Mouse (Mus musculus) midbrain, embryonic 12.5 days (tissue): ENCODE measurements at regions not wholly inside any gene's neighbourhood (a gene's known extent, or its start where the extent isn't known, plus 50 kb on each side); places are given as distances from the start of the nearest gene placed in this dataset.

Experiments used
- ATAC-seq: fragments of 200-750 bp; cut with Nextera tagmentation; 2 replicates; pipeline ENCODE4 v1.8.0; 2017; ENCODE audit warnings: low read depth, moderate TSS enrichment, moderate library complexity; ENCODE audit not compliant: low FRiP score
- H3K27ac ChIP-seq: fragments of 300-500 bp; sonication (generic); replicated peaks from 2 replicates; pipeline ENCODE4 v1.5.1; 2016; ENCODE audit warnings: mild to moderate bottlenecking
- H3K27me3 ChIP-seq: fragments of 300-500 bp; sonication (generic); 2 replicates; pipeline ENCODE4 v1.6.1; 2016; ENCODE audit warnings: mild to moderate bottlenecking
- H3K36me3 ChIP-seq: fragments of 300-500 bp; sonication (generic); 2 replicates; pipeline ENCODE4 v1.6.1; 2016
- H3K4me1 ChIP-seq: fragments of 300-500 bp; sonication (generic); 2 replicates; pipeline ENCODE4 v1.6.1; 2016
- H3K4me2 ChIP-seq: fragments of 300-500 bp; sonication (generic); replicated peaks from 2 replicates; pipeline ENCODE4 v1.6.1; 2016; ENCODE audit warnings: mild to moderate bottlenecking, moderate library complexity
- H3K4me3 ChIP-seq: fragments of 300-500 bp; sonication (generic); 2 replicates; pipeline ENCODE4 v1.5.1; 2016; ENCODE audit warnings: mild to moderate bottlenecking
- H3K9ac ChIP-seq: fragments of 300-500 bp; sonication (generic); replicated peaks from 2 replicates; pipeline ENCODE4 v1.6.1; 2016; ENCODE audit warnings: mild to moderate bottlenecking, moderate library complexity
- H3K9me3 ChIP-seq: fragments of 300-500 bp; sonication (generic); 2 replicates; pipeline ENCODE4 v1.6.1; 2016; ENCODE audit warnings: mild to moderate bottlenecking
- WGBS: fragments of 180-500 bp; shearing (Covaris S2); methylation state at CpG from one replicate; pipeline ENCODE4 v1.1.7; 2016; 5-methylcytosine and 5-hydroxymethylcytosine counted together

GRCm38 (mm10) chr7:145135971-145136370 is 71.9 kb downstream of the 1810010D01Rik start:
- Histone ChIP-seq H3K27me3 (no peaks in the 10 kb centered on the region), H3K4me1 (peaks cover 8% of the 10 kb centered on the region; the same call in 1 of the 2 replicates), H3K27ac (no peak overlapping the region), H3K9ac (no peak overlapping the region), H3K4me3 (no peak overlapping the region), H3K4me2 (no peak overlapping the region), H3K9me3 (peaks cover 10% of the 10 kb centered on the region; the same call in 1 of the 2 replicates), H3K36me3 (no peaks in the 10 kb centered on the region)
- no peak for ATAC-seq
- WGBS: 23% methylated on average over 5 of the region's 5 CpGs

- H3K4me3 ChIP-seq: no peak overlapping the region
- H3K27me3 ChIP-seq: no peaks in the 10 kb centered on the region
- H3K36me3 ChIP-seq: no peaks in the 10 kb centered on the region
- no peaks in the 10 kb centered on the region for H3K9me3 ChIP-seq
- WGBS: 88% methylated on average over 5 of the region's 5 CpGs
- H3K27ac ChIP-seq: no peak overlapping the region
- H3K4me2 ChIP-seq: no peak overlapping the region
- H3K4me1 ChIP-seq: peaks cover 17% of the 10 kb centered on the region; the same call in 1 of the 2 replicates
- no peak overlapping the region for H3K9ac ChIP-seq
- ATAC-seq: no peak
Measured at GRCm38 (mm10) chr7:145132506-145132905, 75.4 kb downstream of the 1810010D01Rik start.

GRCm38 (mm10) chr7:145131438-145132159 is 76.3 kb downstream of the 1810010D01Rik start:
- H3K9me3 ChIP-seq: no peaks in the 10 kb centered on the region
- 87% methylated on average over 8 of the region's 8 CpGs for WGBS
- H3K36me3 ChIP-seq: no peaks in the 10 kb centered on the region
- H3K27ac ChIP-seq: no peak overlapping the region
- no peaks in the 10 kb centered on the region for H3K27me3 ChIP-seq
- H3K4me2 ChIP-seq: no peak overlapping the region
- no peak overlapping the region for H3K9ac ChIP-seq
- peaks cover 19% of the 10 kb centered on the region for H3K4me1 ChIP-seq
- H3K4me3 ChIP-seq: no peak overlapping the region
- no peak for ATAC-seq

GRCm38 (mm10) chr7:145129971-145130370 is 77.9 kb downstream of the 1810010D01Rik start:
- H3K4me3 ChIP-seq: no peak overlapping the region
- no peaks in the 10 kb centered on the region for H3K9me3 ChIP-seq
- no peak overlapping the region for H3K27ac ChIP-seq
- peaks cover 12% of the 10 kb centered on the region for H3K4me1 ChIP-seq
- H3K4me2 ChIP-seq: no peak overlapping the region
- no peaks in the 10 kb centered on the region for H3K36me3 ChIP-seq
- no peaks in the 10 kb centered on the region for H3K27me3 ChIP-seq
- no peak overlapping the region for H3K9ac ChIP-seq
- WGBS: 21% methylated on average over 4 of the region's 4 CpGs
- ATAC-seq: no peak

GRCm38 (mm10) chr7:145127661-145128060 is 80.3 kb downstream of the 1810010D01Rik start:
- H3K4me1 ChIP-seq: peaks cover 12% of the 10 kb centered on the region
- no peaks in the 10 kb centered on the region for H3K36me3 ChIP-seq
- H3K4me2 ChIP-seq: no peak overlapping the region
- no peaks in the 10 kb centered on the region for H3K27me3 ChIP-seq
- ATAC-seq: no peak
- H3K9me3 ChIP-seq: no peaks in the 10 kb centered on the region
- H3K9ac ChIP-seq: no peak overlapping the region
- H3K4me3 ChIP-seq: no peak overlapping the region
- no peak overlapping the region for H3K27ac ChIP-seq
- 32% methylated on average over 8 of the region's 8 CpGs for WGBS

GRCm38 (mm10) chr7:145127180-145127579 is 80.7 kb downstream of the 1810010D01Rik start:
- H3K27ac ChIP-seq: no peak overlapping the region
- no peak for ATAC-seq
- H3K27me3 ChIP-seq: no peaks in the 10 kb centered on the region
- H3K4me3 ChIP-seq: no peak overlapping the region
- no peaks in the 10 kb centered on the region for H3K9me3 ChIP-seq
- H3K4me1 ChIP-seq: peaks cover 12% of the 10 kb centered on the region
- no peak overlapping the region for H3K4me2 ChIP-seq
- no peaks in the 10 kb centered on the region for H3K36me3 ChIP-seq
- H3K9ac ChIP-seq: no peak overlapping the region
- WGBS: 23% methylated on average over 4 of the region's 4 CpGs

GRCm38 (mm10) chr7:145123996-145124601 is 83.8 kb downstream of the 1810010D01Rik start:
- no peak overlapping the region for H3K9ac ChIP-seq
- no peak overlapping the region for H3K27ac ChIP-seq
- peaks cover 8% of the 10 kb centered on the region for H3K4me1 ChIP-seq
- no peaks in the 10 kb centered on the region for H3K36me3 ChIP-seq
- no peak overlapping the region for H3K4me2 ChIP-seq
- no peak for ATAC-seq
- no peaks in the 10 kb centered on the region for H3K9me3 ChIP-seq
- no peak overlapping the region for H3K4me3 ChIP-seq
- peaks cover 3% of the 10 kb centered on the region; the same call in 1 of the 2 replicates for H3K27me3 ChIP-seq
- whole genome bisulfite sequencing: 95% methylated on average over 2 of the region's 2 CpGs

- ATAC-seq: no peak
Measured at GRCm38 (mm10) chr7:145122471-145122870, 85.4 kb downstream of the 1810010D01Rik start.

GRCm38 (mm10) chr7:145118406-145118805 is 89.5 kb downstream of the 1810010D01Rik start:
- Histone ChIP-seq H3K4me3 (no peak overlapping the region), H3K36me3 (no peaks in the 10 kb centered on the region), H3K9me3 (no peaks in the 10 kb centered on the region), H3K4me1 (0 out of 2 replicates have a peak, but pooled peaks cover 2% of the 10 kb centered on the region), H3K27me3 (peaks cover 3% of the 10 kb centered on the region; the same call in 1 of the 2 replicates), H3K9ac (no peak overlapping the region), H3K4me2 (no peak overlapping the region), H3K27ac (no peak overlapping the region)
- ATAC-seq: no peak
- WGBS: 86% methylated on average over 4 of the region's 4 CpGs

More at GRCm38 (mm10) chr7:145122471-145122870, 85.4 kb downstream of the 1810010D01Rik start:
- no peak overlapping the region for H3K4me2 ChIP-seq
- H3K27ac ChIP-seq: no peak overlapping the region
- peaks cover 5% of the 10 kb centered on the region; the same call in 1 of the 2 replicates for H3K4me1 ChIP-seq
- no peaks in the 10 kb centered on the region for H3K9me3 ChIP-seq
- H3K4me3 ChIP-seq: no peak overlapping the region
- H3K9ac ChIP-seq: no peak overlapping the region
- peaks cover 3% of the 10 kb centered on the region; the same call in 1 of the 2 replicates for H3K27me3 ChIP-seq
- H3K36me3 ChIP-seq: no peaks in the 10 kb centered on the region
- 85% methylated on average over 2 of the region's 2 CpGs for WGBS

GRCm38 (mm10) chr7:145114660-145115059 is 93.3 kb downstream of the 1810010D01Rik start:
- H3K36me3 ChIP-seq: no peaks in the 10 kb centered on the region
- no peak overlapping the region for H3K4me2 ChIP-seq
- H3K27me3 ChIP-seq: no peaks in the 10 kb centered on the region; the same call in 1 of the 2 replicates
- WGBS: 82% methylated on average over 2 of the region's 2 CpGs
- H3K9ac ChIP-seq: no peak overlapping the region
- H3K4me3 ChIP-seq: no peak overlapping the region
- peaks cover 16% of the 10 kb centered on the region for H3K4me1 ChIP-seq
- no peak overlapping the region for H3K27ac ChIP-seq
- ATAC-seq: no peak
- no peaks in the 10 kb centered on the region for H3K9me3 ChIP-seq

- H3K27ac ChIP-seq: no peak overlapping the region
- no peak overlapping the region for H3K9ac ChIP-seq
- H3K36me3 ChIP-seq: no peaks in the 10 kb centered on the region
- peaks cover 16% of the 10 kb centered on the region for H3K4me1 ChIP-seq
- 59% methylated on average over 2 of the region's 2 CpGs for WGBS
- H3K27me3 ChIP-seq: no peaks in the 10 kb centered on the region; the same call in 1 of the 2 replicates
- no peaks in the 10 kb centered on the region for H3K9me3 ChIP-seq
- H3K4me3 ChIP-seq: no peak overlapping the region
- ATAC-seq: no peak
- H3K4me2 ChIP-seq: no peak overlapping the region
Measured at GRCm38 (mm10) chr7:145114145-145114544, 93.8 kb downstream of the 1810010D01Rik start.

GRCm38 (mm10) chr7:145112887-145113531 is 94.9 kb downstream of the 1810010D01Rik start:
- Histone ChIP-seq H3K9ac (no peak overlapping the region), H3K27me3 (no peaks in the 10 kb centered on the region), H3K4me1 (peaks cover 16% of the 10 kb centered on the region), H3K27ac (no peak overlapping the region), H3K9me3 (no peaks in the 10 kb centered on the region), H3K36me3 (no peaks in the 10 kb centered on the region), H3K4me3 (no peak overlapping the region), H3K4me2 (no peak overlapping the region)
- ATAC-seq: no peak
- 87% methylated on average over 7 of the region's 7 CpGs for WGBS
